Mouse (Mus musculus): ENCODE results near the gene Syp.

GRCm38 (mm10) chrX:7673578-7674281 lies 35.5 kb downstream of the Syp start:
- TF ChIP-seq CTCF (IDR thresholded peaks at IDR 0.05; ENCODE audit: borderline replicate concordance, extremely low read depth, insufficient read depth, insufficient read length) (no peak), POLR2A (IDR thresholded peaks at IDR 0.05; ENCODE audit: borderline replicate concordance, extremely low read depth, insufficient read depth, insufficient read length, poor library complexity, severe bottlenecking) (no peak)
